Mouse (Mus musculus): ENCODE results near the gene Zmpste24. TPM values are rescaled to one million over a fixed set of nuclear protein-coding genes. Genes with fewer than 3 reads are reported as not detected.

Gene Zmpste24
- total and polyA plus RNA-seq, 3 experiments: 17.1 to 24.8 (median 24.4) TPM

GRCm38 (mm10) chr4:121015268-121015659 is 82.8 kb downstream of the Zmpste24 start:
- peaks cover 3% of the 10 kb centered on the region; the same call in 1 of the 2 replicates for H3K36me3 ChIP-seq (ENCODE audit: control insufficient read depth, insufficient read depth, low read length)
- peaks cover 3% of the 10 kb centered on the region for H3K4me1 ChIP-seq (ENCODE audit: control insufficient read depth, insufficient read depth, low read length)
- no peak overlapping the region for H3K9ac ChIP-seq (ENCODE audit: low read depth, low read length)
- 69% methylated on average over 7 of the region's 7 CpGs for WGBS
- intact Hi-C loops (cut with DNase I): loop anchor here (5.0 to 10.0 kb wide), 3 partner anchors 82 to 1870 kb away; partner anchors contain the start of genes Cap1, Rlf and Zmpste24
- H3K4me3 ChIP-seq: no peak overlapping the region
- H3K27me3 ChIP-seq (ENCODE audit: control insufficient read depth, insufficient read depth, low read length): no peaks in the 10 kb centered on the region
- no peak overlapping the region for H3K27ac ChIP-seq
- H3K79me2 ChIP-seq (replicated peaks; ENCODE audit: control insufficient read depth, insufficient read depth, low read length): peaks cover 4% of the 10 kb centered on the region
- DNase-seq: no peak
- TF ChIP-seq EP300 (IDR thresholded peaks at IDR 0.05; ENCODE audit: insufficient read depth, low read depth, low read length) (no peak), POLR2A (IDR thresholded peaks at IDR 0.05; ENCODE audit: insufficient read depth, low read depth, low read length) (no peak), CTCF (IDR thresholded peaks at IDR 0.05) (no peak)

GRCm38 (mm10) chr4:121014594-121015267 is 83.3 kb downstream of the Zmpste24 start:
- no peak overlapping the region for H3K4me3 ChIP-seq

GRCm38 (mm10) chr4:121010770-121011549 is 87.1 kb downstream of the Zmpste24 start:
- TF ChIP-seq CTCF (IDR thresholded peaks at IDR 0.05) (no peak), POLR2A (IDR thresholded peaks at IDR 0.05; ENCODE audit: insufficient read depth, low read depth, low read length) (no peak), EP300 (IDR thresholded peaks at IDR 0.05; ENCODE audit: insufficient read depth, low read depth, low read length) (no peak)
- Histone ChIP-seq H3K79me2 (replicated peaks; ENCODE audit: control insufficient read depth, insufficient read depth, low read length) (peaks cover 5% of the 10 kb centered on the region), H3K4me1 (ENCODE audit: control insufficient read depth, insufficient read depth, low read length) (peaks cover 8% of the 10 kb centered on the region), H3K9ac (ENCODE audit: low read depth, low read length) (no peak overlapping the region), H3K27ac (no peak overlapping the region), H3K27me3 (ENCODE audit: control insufficient read depth, insufficient read depth, low read length) (no peaks in the 10 kb centered on the region), H3K36me3 (ENCODE audit: control insufficient read depth, insufficient read depth, low read length) (peaks cover 8% of the 10 kb centered on the region), H3K4me3 (no peak overlapping the region)
- intact Hi-C loops (cut with DNase I): loop anchor here (10.0 kb wide), 2 partner anchors 204 to 1874 kb away; partner anchors contain the start of genes Cap1 and Rlf
- WGBS: 70% methylated on average over 11 of the region's 11 CpGs
- DNase-seq: no peak

More at GRCm38 (mm10) chr4:121014594-121015267, 83.3 kb downstream of the Zmpste24 start:
- intact Hi-C loops (cut with DNase I): loop anchor here (5.0 to 10.0 kb wide), 3 partner anchors 83 to 1870 kb away; partner anchors contain the start of genes Cap1, Rlf and Zmpste24
- H3K79me2 ChIP-seq (replicated peaks; ENCODE audit: control insufficient read depth, insufficient read depth, low read length): peaks cover 6% of the 10 kb centered on the region
- 44% methylated on average over 10 of the region's 10 CpGs for WGBS
- no peak overlapping the region for H3K9ac ChIP-seq (ENCODE audit: low read depth, low read length)
- peaks cover 4% of the 10 kb centered on the region for H3K4me1 ChIP-seq (ENCODE audit: control insufficient read depth, insufficient read depth, low read length)
- no peaks in the 10 kb centered on the region for H3K27me3 ChIP-seq (ENCODE audit: control insufficient read depth, insufficient read depth, low read length)
- no peak for TF ChIP-seq POLR2A (IDR thresholded peaks at IDR 0.05; ENCODE audit: insufficient read depth, low read depth, low read length)
- TF ChIP-seq EP300 (IDR thresholded peaks at IDR 0.05; ENCODE audit: insufficient read depth, low read depth, low read length): no peak
- TF ChIP-seq CTCF (IDR thresholded peaks at IDR 0.05): no peak
- H3K27ac ChIP-seq: no peak overlapping the region
- peaks cover 3% of the 10 kb centered on the region; the same call in 1 of the 2 replicates for H3K36me3 ChIP-seq (ENCODE audit: control insufficient read depth, insufficient read depth, low read length)
- DNase-seq: no peak

Other genes starting within 250 kb of the Zmpste24 start
- under 1 TPM; 0.05 TPM for gene Rims3, start 243.4 kb downstream of the Zmpste24 start, total RNA-seq (2021)
- 0.09 and 0.12 TPM in 2 replicates for gene Rims3, start 243.4 kb downstream of the Zmpste24 start, polyA plus RNA-seq (2012; rRNA removed)
- 1 to 10 TPM; 1.8 to 3.0 TPM for gene Exo5, start 173.2 kb downstream of the Zmpste24 start, total RNA-seq (2021)
- gene Exo5, start 173.2 kb downstream of the Zmpste24 start, polyA plus RNA-seq (2012; rRNA removed): 1.6 and 2.3 TPM in 2 replicates
- gene Zfp69, start 146.5 kb downstream of the Zmpste24 start, total RNA-seq (2021): 1 to 10 TPM in 1 of 2 experiments, under 1 TPM in 1; 0.82 to 1.1 TPM
- 1.0 and 1.3 TPM in 2 replicates for gene Zfp69, start 146.5 kb downstream of the Zmpste24 start, polyA plus RNA-seq (2012; rRNA removed)
- gene Smap2, start 81.0 kb downstream of the Zmpste24 start, total RNA-seq (2021): 10 to 100 TPM; 44.2 to 49.6 TPM
- 26.7 and 32.2 TPM in 2 replicates for gene Smap2, start 81.0 kb downstream of the Zmpste24 start, polyA plus RNA-seq (2012; rRNA removed)
- not detected for gene Col9a2, start 58.9 kb downstream of the Zmpste24 start, total RNA-seq (2021)
- 0.06 and 0.31 TPM in 2 replicates for gene Col9a2, start 58.9 kb downstream of the Zmpste24 start, polyA plus RNA-seq (2012; rRNA removed)
- not detected for gene Tmco2, start 11.0 kb upstream of the Zmpste24 start, total RNA-seq (2021)
- 0.16 and 0.44 TPM in 2 replicates for gene Tmco2, start 11.0 kb upstream of the Zmpste24 start, polyA plus RNA-seq (2012; rRNA removed)
- 10 to 100 TPM; 10.2 to 10.6 TPM for gene Rlf, start 116.8 kb upstream of the Zmpste24 start, total RNA-seq (2021)
- 2.6 and 6.2 TPM in 2 replicates for gene Rlf, start 116.8 kb upstream of the Zmpste24 start, polyA plus RNA-seq (2012; rRNA removed)
- not detected for gene Gm12888, start 226.7 kb upstream of the Zmpste24 start, total RNA-seq (2021)
- not detected in 2 replicates for gene Gm12888, start 226.7 kb upstream of the Zmpste24 start, polyA plus RNA-seq (2012; rRNA removed)